Mouse (Mus musculus) spleen, postnatal 10 days (tissue): Measurements from ENCODE around the gene Map2.

ENCODE experiments used
- DNase-seq, 2 experiments: peaks; one replicate each; pipeline ENCODE4 v3.0.0; 2021 to 2022; ENCODE audit warnings: low spot score in 2 of 2

The Map2 gene

GRCm38 (mm10) chr1:66196716-66197115 lies 21.6 kb downstream of the Map2 start:
- no peak for DNase-seq

GRCm38 (mm10) chr1:66205517-66205916 lies 30.4 kb downstream of the Map2 start:
- DNase-seq: no peak

GRCm38 (mm10) chr1:66206904-66207303 lies 31.8 kb downstream of the Map2 start:
- DNase-seq: no peak

- no peak for DNase-seq
Observed at GRCm38 (mm10) chr1:66211074-66211791, 36.2 kb downstream of the Map2 start.

GRCm38 (mm10) chr1:66221497-66221896 lies 46.4 kb downstream of the Map2 start:
- no peak for DNase-seq

- DNase-seq: no peak
Observed at GRCm38 (mm10) chr1:66223331-66223730, 48.3 kb downstream of the Map2 start.

- DNase-seq: no peak
Observed at GRCm38 (mm10) chr1:66226372-66227368, 51.6 kb downstream of the Map2 start.

GRCm38 (mm10) chr1:66228205-66228604 lies 53.1 kb downstream of the Map2 start:
- DNase-seq: no peak

- DNase-seq: no peak
Observed at GRCm38 (mm10) chr1:66230345-66230744, 55.3 kb downstream of the Map2 start.

GRCm38 (mm10) chr1:66231963-66232362 lies 56.9 kb downstream of the Map2 start:
- no peak for DNase-seq

- DNase-seq: no peak
Observed at GRCm38 (mm10) chr1:66244910-66245309, 69.8 kb downstream of the Map2 start.

GRCm38 (mm10) chr1:66251649-66252332 lies 76.7 kb downstream of the Map2 start:
- no peak for DNase-seq

- no peak for DNase-seq
Observed at GRCm38 (mm10) chr1:66252333-66252724, 77.3 kb downstream of the Map2 start.

- no peak for DNase-seq
Observed at GRCm38 (mm10) chr1:66263220-66263619, 88.1 kb downstream of the Map2 start.

GRCm38 (mm10) chr1:66266231-66266924 lies 91.3 kb downstream of the Map2 start:
- DNase-seq: no peak

- no peak for DNase-seq
Observed at GRCm38 (mm10) chr1:66277663-66278062, 102.6 kb downstream of the Map2 start.

GRCm38 (mm10) chr1:66279222-66280009 lies 104.3 kb downstream of the Map2 start:
- no peak for DNase-seq

GRCm38 (mm10) chr1:66280152-66280551 lies 105.1 kb downstream of the Map2 start:
- no peak for DNase-seq

- DNase-seq: no peak
Observed at GRCm38 (mm10) chr1:66282447-66282846, 107.4 kb downstream of the Map2 start.

GRCm38 (mm10) chr1:66288987-66289386 lies 113.9 kb downstream of the Map2 start:
- no peak for DNase-seq
